Mouse (Mus musculus): ENCODE results near the gene Adgre4.

Gene Adgre4

GRCm38 (mm10) chr17:55749786-55750185 is at the start of gene Adgre4:
TSS of gene Adgre4 (plus strand) at chr17:55749984.
- DNase-seq (ENCODE audit: low spot score in 2 of 2), result no peak

GRCm38 (mm10) chr17:55702161-55702820 is 47.5 kb upstream of the Adgre4 start:
- DNase-seq (ENCODE audit: low spot score in 2 of 2), result peak; percentile 57 to 70

GRCm38 (mm10) chr17:55702865-55703264 is 46.9 kb upstream of the Adgre4 start:
- DNase-seq (ENCODE audit: low spot score in 2 of 2), result no peak

GRCm38 (mm10) chr17:55711984-55712811 is 37.6 kb upstream of the Adgre4 start, which contains the start of gene Pot1b:
TSS of gene Pot1b (minus strand) at chr17:55712628.
- peak; percentile 93 to 99 for DNase-seq (ENCODE audit: low spot score in 2 of 2)

GRCm38 (mm10) chr17:55721270-55721669 is 28.5 kb upstream of the Adgre4 start:
- DNase-seq (ENCODE audit: low spot score in 2 of 2), result no peak

GRCm38 (mm10) chr17:55722250-55722649 is 27.5 kb upstream of the Adgre4 start:
- no peak for DNase-seq (ENCODE audit: low spot score in 2 of 2)

- no peak for DNase-seq (ENCODE audit: low spot score in 2 of 2)
Observed at GRCm38 (mm10) chr17:55726193-55726592, 23.6 kb upstream of the Adgre4 start.

- DNase-seq (ENCODE audit: low spot score in 2 of 2), result no peak
Observed at GRCm38 (mm10) chr17:55736675-55737074, 13.1 kb upstream of the Adgre4 start.

GRCm38 (mm10) chr17:55751170-55751569 is 1.4 kb downstream of the Adgre4 start:
- no peak for DNase-seq (ENCODE audit: low spot score in 2 of 2)

- no peak for DNase-seq (ENCODE audit: low spot score in 2 of 2)
Observed at GRCm38 (mm10) chr17:55813642-55814041, 63.9 kb downstream of the Adgre4 start.

GRCm38 (mm10) chr17:55816853-55817252 is 67.1 kb downstream of the Adgre4 start:
- DNase-seq (ENCODE audit: low spot score in 2 of 2), result no peak

- no peak for DNase-seq (ENCODE audit: low spot score in 2 of 2)
Observed at GRCm38 (mm10) chr17:55821566-55821965, 71.8 kb downstream of the Adgre4 start.

- no peak for DNase-seq (ENCODE audit: low spot score in 2 of 2)
Observed at GRCm38 (mm10) chr17:55843067-55843466, 93.3 kb downstream of the Adgre4 start.

- no peak for DNase-seq (ENCODE audit: low spot score in 2 of 2)
Observed at GRCm38 (mm10) chr17:55877184-55877583, 127.4 kb downstream of the Adgre4 start.

- peak; percentile 4 to 8 for DNase-seq (ENCODE audit: low spot score in 2 of 2)
Observed at GRCm38 (mm10) chr17:55878282-55878635, 128.5 kb downstream of the Adgre4 start.

GRCm38 (mm10) chr17:55878636-55879369 is 129.0 kb downstream of the Adgre4 start, which contains the start of gene Zfp119a:
TSS of gene Zfp119a (minus strand) at chr17:55878930.
- DNase-seq (ENCODE audit: low spot score in 2 of 2), result peak; percentile 71 to 78

GRCm38 (mm10) chr17:55883631-55884030 is 133.8 kb downstream of the Adgre4 start:
- DNase-seq (ENCODE audit: low spot score in 2 of 2), result no peak

GRCm38 (mm10) chr17:55884912-55885311 is 135.1 kb downstream of the Adgre4 start:
- no peak for DNase-seq (ENCODE audit: low spot score in 2 of 2)

- peak; percentile 16 to 39 for DNase-seq (ENCODE audit: low spot score in 2 of 2)
Observed at GRCm38 (mm10) chr17:55892406-55892955, 142.7 kb downstream of the Adgre4 start.

GRCm38 (mm10) chr17:55903087-55903486 is 153.3 kb downstream of the Adgre4 start:
- no peak for DNase-seq (ENCODE audit: low spot score in 2 of 2)
